Comparison of ENCODE assay signal across 13 mouse cellular contexts in the genomic region with DNA sequence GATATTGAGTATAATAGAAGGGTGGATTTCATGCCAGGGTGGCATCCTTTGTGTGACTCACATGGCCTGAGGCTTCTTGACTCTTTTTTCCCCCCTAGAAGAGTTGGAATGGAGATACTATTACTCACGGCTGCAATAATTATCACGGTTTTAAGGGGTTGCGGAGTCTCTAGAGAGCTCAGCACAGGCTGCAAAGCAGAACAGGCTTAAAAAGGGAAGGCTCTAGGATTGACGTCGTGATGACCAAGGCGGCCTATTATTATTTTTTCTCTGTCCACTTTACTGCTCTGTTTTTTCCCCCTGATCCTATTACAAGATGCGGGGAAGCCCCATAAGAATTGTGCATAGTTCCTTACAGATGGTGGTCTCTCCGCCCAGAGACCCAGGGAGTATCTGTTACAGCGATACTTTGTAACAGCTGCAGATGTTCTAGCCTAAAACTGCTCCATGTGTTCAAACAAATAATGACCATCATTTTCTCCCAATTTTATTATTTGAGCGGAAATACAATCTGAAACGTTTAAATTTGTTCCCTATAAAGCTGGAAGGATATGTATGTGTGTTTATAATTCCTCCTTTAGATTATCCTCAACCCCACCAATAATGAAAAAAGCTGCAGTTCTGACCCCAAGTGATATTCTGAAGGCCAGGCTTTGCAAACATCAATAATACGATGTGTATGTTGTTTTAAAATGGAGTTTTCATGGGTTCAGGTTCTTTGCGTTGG. TPM values are rescaled to one million over a fixed set of nuclear protein-coding genes. Genes with fewer than 3 reads are reported as not detected.
DNase-seq lines count a peak whose midpoint lies in the region; ATAC-seq lines count a peak whose summit lies in the region.
"Had no signal": no experiment of that assay in that cellular context is flagged by ENCODE, and none has a peak within 500 bp of the region (broad histone marks: within the 10 kb centered on the region; RNA-seq: fewer than 3 reads in every experiment).

No protein-coding gene starts in this region.

- ATAC-seq in midbrain, embryonic 16.5 days, result no peak
- ATAC-seq: liver, embryonic 12.5 days had no signal

- no peaks in the 10 kb centered on the region for H3K9me3 ChIP-seq in limb, embryonic 10.5 days (replicated peaks)
- H3K9me3 ChIP-seq in midbrain, embryonic 16.5 days (replicated peaks; ENCODE audit: control insufficient read depth, low read length, poor library complexity, severe bottlenecking), result no peaks in the 10 kb centered on the region
- H3K9me3 ChIP-seq: liver, embryonic 12.5 days; neural tube, embryonic 12.5 days had no signal

- H3K4me3 ChIP-seq in limb, embryonic 10.5 days, result peak overlapping the region; percentile 73
- H3K4me3 ChIP-seq in midbrain, embryonic 16.5 days (ENCODE audit: low read depth, low read length), result peak overlapping the region; percentile 52
- H3K4me3 ChIP-seq: liver, embryonic 12.5 days; neural tube, embryonic 12.5 days had no signal

- H3K36me3 ChIP-seq in limb, embryonic 10.5 days, result peaks cover 52% of the 10 kb centered on the region
- no peaks in the 10 kb centered on the region for H3K36me3 ChIP-seq in midbrain, embryonic 16.5 days (ENCODE audit: control insufficient read depth, insufficient read depth, low read length)
- H3K36me3 ChIP-seq: liver, embryonic 12.5 days; neural tube, embryonic 12.5 days had no signal

- DNase-seq in embryo, embryonic 10.5 days (ENCODE audit: low spot score), result peak; percentile 71
- no peak for DNase-seq in embryo, embryonic 10 days (ENCODE audit: low spot score)
- DNase-seq in embryo, embryonic 9.5 days (ENCODE audit: extremely low spot score), result peak; percentile 44
- peak; percentile 47 for DNase-seq in limb, embryonic 10.5 days (ENCODE audit: low spot score)
- DNase-seq in gastrocnemius, postnatal 4 days (ENCODE audit: low spot score in 2 of 2), result no peak
- DNase-seq in heart, adult 11 months, result no peak
- DNase-seq in ovary, postnatal 36 days (ENCODE audit: low spot score), result no peak
- DNase-seq: kidney, adult 9 months; lung, postnatal 14 days had no signal

- peak overlapping the region; percentile 25; the same call in 1 of the 2 replicates for H3K9ac ChIP-seq in midbrain, embryonic 16.5 days (ENCODE audit: low read depth, low read length)
- H3K9ac ChIP-seq: liver, embryonic 12.5 days; neural tube, embryonic 12.5 days had no signal

- H3K27ac ChIP-seq in limb, embryonic 10.5 days, result peak overlapping the region; percentile 99
- peak overlapping the region; percentile 84 for H3K27ac ChIP-seq in midbrain, embryonic 16.5 days (ENCODE audit: low read length)
- H3K27ac ChIP-seq: liver, embryonic 12.5 days; neural tube, embryonic 12.5 days had no signal

- WGBS in limb, embryonic 10.5 days, result 3% methylated on average over 13 of the region's 13 CpGs
- WGBS in midbrain, embryonic 16.5 days, result 7% methylated on average over 13 of the region's 13 CpGs

- peaks cover 61% of the 10 kb centered on the region for H3K27me3 ChIP-seq in limb, embryonic 10.5 days (ENCODE audit: low read depth, poor library complexity, severe bottlenecking)
- peaks cover 5% of the 10 kb centered on the region for H3K27me3 ChIP-seq in midbrain, embryonic 16.5 days (ENCODE audit: control insufficient read depth, insufficient read depth, low read depth, low read length)

- peaks cover 70% of the 10 kb centered on the region for H3K4me1 ChIP-seq in limb, embryonic 10.5 days
- H3K4me1 ChIP-seq in midbrain, embryonic 16.5 days (ENCODE audit: control insufficient read depth, insufficient read depth, low read length), result peaks cover 12% of the 10 kb centered on the region

- H3K4me2 ChIP-seq in midbrain, embryonic 16.5 days (ENCODE audit: low read length), result peak overlapping the region; percentile 62
- H3K4me2 ChIP-seq: liver, embryonic 12.5 days; neural tube, embryonic 12.5 days had no signal

RNA-seq across cellular contexts. Expression of a gene that starts 4.1 kb away (rescaled TPM):
- 54.6 and 54.7 TPM in 2 replicates for polyA plus RNA-seq in limb, embryonic 10.5 days (2016; fragmentation: Nextera tagmentation; extraction: Ambion mirVana)
- 42.4 and 44.3 TPM in 2 replicates for polyA plus RNA-seq in midbrain, embryonic 16.5 days (2015; fragmentation: Nextera tagmentation; extraction: Ambion mirVana)
- 10 to 100 TPM; 28.7 to 31.2 TPM for total RNA-seq in gastrocnemius, postnatal 4 days (2021)

RNA-seq across cellular contexts. Expression of a gene that starts 4.5 kb away (rescaled TPM):
- 101 and 131 TPM in 2 replicates for polyA plus RNA-seq in limb, embryonic 10.5 days (2016; fragmentation: Nextera tagmentation; extraction: Ambion mirVana)
- polyA plus RNA-seq in midbrain, embryonic 16.5 days (2015; fragmentation: Nextera tagmentation; extraction: Ambion mirVana), result 50.4 and 55.3 TPM in 2 replicates
- 10 to 100 TPM; 14.2 to 14.6 TPM for total RNA-seq in gastrocnemius, postnatal 4 days (2021)
- total RNA-seq: common myeloid progenitor, adult 5-6 weeks had no signal

Comparison
In these comparisons a context has a peak if more than half of its experiments do, and no peak if none do; other contexts are left out.
1. DNase-seq: peak in embryo, embryonic 10.5 days (single experiment), embryo, embryonic 9.5 days (single experiment) and limb, embryonic 10.5 days (single experiment); none in embryo, embryonic 10 days (single experiment), gastrocnemius, postnatal 4 days (0 of 2), heart, adult 11 months (single experiment) and ovary, postnatal 36 days (single experiment).